Mouse (Mus musculus) thymus, adult 2 months (tissue): Measurements from ENCODE around the gene Carf. TPM values are rescaled to one million over a fixed set of nuclear protein-coding genes. Genes with fewer than 3 reads are reported as not detected.
A peak's percentile ranks its signal among the peaks of the same experiment; 100 is the strongest.

Source experiments
- DNase-seq: peaks from one replicate; pipeline ENCODE4 v3.0.0; 2021
- H3K27ac ChIP-seq: fragments of 200-500 bp; 2 replicates; pipeline ENCODE4 v1.5.1; 2012; ENCODE audit warnings: low read length, control low read depth; ENCODE audit not compliant: control insufficient read depth, insufficient read depth
- H3K27me3 ChIP-seq: fragments of 200-500 bp; 2 replicates; pipeline ENCODE4 v1.6.1; 2012; ENCODE audit warnings: mild to moderate bottlenecking, low read length, moderate library complexity, mixed read lengths; ENCODE audit not compliant: control insufficient read depth, insufficient read depth
- H3K36me3 ChIP-seq: fragments of 200-500 bp; 2 replicates; pipeline ENCODE4 v1.6.1; 2012; ENCODE audit warnings: mild to moderate bottlenecking, low read length, moderate library complexity; ENCODE audit not compliant: control insufficient read depth, insufficient read depth
- H3K4me1 ChIP-seq: fragments of 200-500 bp; replicated peaks from 2 replicates; pipeline ENCODE4 v1.6.1; 2012; ENCODE audit warnings: low read length; ENCODE audit not compliant: control insufficient read depth, insufficient read depth
- H3K4me3 ChIP-seq: fragments of 200-500 bp; 2 replicates; pipeline ENCODE4 v1.5.1; 2012; ENCODE audit warnings: mild to moderate bottlenecking, low read length, control low read depth, moderate library complexity; ENCODE audit not compliant: control insufficient read depth, insufficient read depth
- CTCF ChIP-seq: fragments of 200-500 bp; IDR thresholded peaks from 2 replicates; pipeline ENCODE4 v1.5.1; 2012; ENCODE audit warnings: mild to moderate bottlenecking, control low read depth, low read length, moderate library complexity, borderline replicate concordance; ENCODE audit not compliant: control insufficient read depth, poor library complexity, insufficient read depth; ENCODE audit errors: extremely low read depth
- POLR2A ChIP-seq: fragments of 200-500 bp; IDR thresholded peaks from 2 replicates; pipeline ENCODE4 v1.6.1; 2012; ENCODE audit warnings: mild to moderate bottlenecking, low read length, control low read depth, moderate library complexity; ENCODE audit not compliant: control insufficient read depth, poor library complexity, insufficient read depth; ENCODE audit errors: extremely low read depth
- WGBS: fragments of 180-500 bp; shearing (Covaris S2); methylation state at CpG from one replicate; pipeline ENCODE4 v1.1.7; 2018; 5-methylcytosine and 5-hydroxymethylcytosine counted together
- polyA plus RNA-seq: library from polyadenylated mRNA; depleted of rRNA; stranded (reverse); fragments of >200 nt; gene quantifications from 2 replicates; pipeline ENCODE4 v1.2.3, GENCODE M21; 2012; rRNA removed

Gene Carf
- polyA plus RNA-seq, 1 experiment = 4.8 TPM

GRCm38 (mm10) chr1:60179376-60179775, 81.3 kb downstream of the Carf start:
- Histone ChIP-seq H3K4me1 (peaks cover 3% of the 10 kb centered on the region; the same call in 1 of the 2 replicates), H3K27me3 (no peaks in the 10 kb centered on the region), H3K4me3 (no peak overlapping the region), H3K27ac (no peak overlapping the region), H3K36me3 (no peaks in the 10 kb centered on the region)
- WGBS = 32% methylated on average over 4 of the region's 4 CpGs
- DNase-seq = no peak
- no peak for TF ChIP-seq POLR2A
- no peak for TF ChIP-seq CTCF

GRCm38 (mm10) chr1:60179932-60180783, 82.1 kb downstream of the Carf start, which contains the start of gene Nbeal1:
Nbeal1 (plus strand) TSS chr1:60180599.
- peaks cover 3% of the 10 kb centered on the region; the same call in 1 of the 2 replicates for H3K4me1 ChIP-seq
- DNase-seq = peak; percentile 96
- WGBS = under 1% methylated on average over 64 of the region's 74 CpGs
- no peak within 1 kb of the TSS; the same call in 1 of the 2 replicates for H3K27ac ChIP-seq
- H3K4me3 ChIP-seq = peak within 1 kb of the TSS; percentile 58
- TF ChIP-seq POLR2A (peak; percentile 84), CTCF (0 out of 2 replicates have a peak, but pooled peaks have one; percentile 60)
- no peaks in the 10 kb centered on the region for H3K27me3 ChIP-seq
- H3K36me3 ChIP-seq = no peaks in the 10 kb centered on the region

GRCm38 (mm10) chr1:60180784-60181221, 82.8 kb downstream of the Carf start:
- no peaks in the 10 kb centered on the region for H3K36me3 ChIP-seq
- peaks cover 3% of the 10 kb centered on the region; the same call in 1 of the 2 replicates for H3K4me1 ChIP-seq
- H3K4me3 ChIP-seq = peak overlapping the region; percentile 58
- H3K27me3 ChIP-seq = no peaks in the 10 kb centered on the region
- no peak for TF ChIP-seq POLR2A
- no peak for TF ChIP-seq CTCF
- WGBS = under 1% methylated on average over 30 of the region's 30 CpGs
- no peak for DNase-seq
- no peak overlapping the region; the same call in 1 of the 2 replicates for H3K27ac ChIP-seq

- Histone ChIP-seq H3K27me3 (no peaks in the 10 kb centered on the region), H3K4me3 (no peak overlapping the region), H3K27ac (no peak overlapping the region), H3K36me3 (no peaks in the 10 kb centered on the region), H3K4me1 (no peaks in the 10 kb centered on the region)
- DNase-seq = no peak
- TF ChIP-seq CTCF (no peak), POLR2A (no peak)
Measured at GRCm38 (mm10) chr1:60188454-60188853, 90.4 kb downstream of the Carf start.

- Histone ChIP-seq H3K4me3 (no peak overlapping the region), H3K4me1 (no peaks in the 10 kb centered on the region), H3K27me3 (no peaks in the 10 kb centered on the region), H3K27ac (no peak overlapping the region), H3K36me3 (peaks cover 9% of the 10 kb centered on the region)
- DNase-seq = peak; percentile 16
- WGBS = 98% methylated on average over 3 of the region's 3 CpGs
- TF ChIP-seq POLR2A (no peak), CTCF (no peak)
Measured at GRCm38 (mm10) chr1:60196813-60197212, 98.8 kb downstream of the Carf start.

- Histone ChIP-seq H3K27ac (no peak overlapping the region), H3K36me3 (peaks cover 20% of the 10 kb centered on the region), H3K4me1 (no peaks in the 10 kb centered on the region), H3K27me3 (no peaks in the 10 kb centered on the region), H3K4me3 (no peak overlapping the region)
- WGBS = 93% methylated on average over 4 of the region's 4 CpGs
- TF ChIP-seq CTCF = no peak
- TF ChIP-seq POLR2A = no peak
- no peak for DNase-seq
Measured at GRCm38 (mm10) chr1:60199006-60199405, 101.0 kb downstream of the Carf start.

Other genes with a start within 250 kb of the Carf start
- 9.7 and 13.2 TPM in 2 replicates for gene Fam117b, start 185.2 kb upstream of the Carf start, polyA plus RNA-seq
- gene Ica1l, start 55.1 kb upstream of the Carf start, polyA plus RNA-seq = 0.44 and 0.73 TPM in 2 replicates
- gene Wdr12, start 398 bp downstream of the Carf start, polyA plus RNA-seq = 21.9 and 24.2 TPM in 2 replicates
- gene Nbeal1, start 82.4 kb downstream of the Carf start, polyA plus RNA-seq = 1.3 and 1.7 TPM in 2 replicates
- gene Cyp20a1, start 245.1 kb downstream of the Carf start, polyA plus RNA-seq = 2.3 and 2.4 TPM in 2 replicates